Mouse (Mus musculus): ENCODE data around the gene Ggact. TPM values are rescaled to one million over a fixed set of nuclear protein-coding genes. Genes with fewer than 3 reads are reported as not detected.

Gene Ggact
- polyA plus RNA-seq, 1 experiment from 2014 or later = 5.9 TPM

DNA sequence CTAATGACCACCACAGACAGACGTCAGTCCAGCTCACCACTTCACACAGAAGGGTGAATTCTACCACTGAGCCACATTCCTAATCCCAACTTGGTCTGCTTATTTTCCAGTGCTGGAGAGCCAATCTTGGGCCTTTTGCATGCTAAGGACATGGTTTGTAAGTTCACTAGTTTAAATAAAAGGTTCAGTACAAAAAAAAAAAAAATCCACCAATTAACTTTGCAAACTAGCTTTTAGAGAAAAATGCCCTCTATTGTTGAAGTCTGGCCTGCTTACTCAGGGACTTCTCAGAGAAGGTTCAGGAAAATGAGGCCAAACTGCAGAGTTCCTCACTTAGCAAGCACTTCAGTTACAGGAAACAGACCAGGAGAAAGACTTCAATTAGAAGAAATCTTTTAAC is 1.4 kb downstream of the Ggact start:
- Histone ChIP-seq H3K9me3 (peaks cover 15% of the 10 kb centered on the region), H3K27me3 (ENCODE audit: poor library complexity, severe bottlenecking) (peaks cover 27% of the 10 kb centered on the region), H3K36me3 (replicated peaks) (peaks cover 2% of the 10 kb centered on the region; the same call in 1 of the 2 replicates), H3K4me1 (peaks cover 18% of the 10 kb centered on the region), H3K27ac (no peak overlapping the region), H3K4me3 (peak overlapping the region; percentile 78)
- no peak for DNase-seq (ENCODE audit: extremely low spot score, low spot score)
- 57% methylated on average over 1 of the region's 1 CpGs for WGBS

DNA sequence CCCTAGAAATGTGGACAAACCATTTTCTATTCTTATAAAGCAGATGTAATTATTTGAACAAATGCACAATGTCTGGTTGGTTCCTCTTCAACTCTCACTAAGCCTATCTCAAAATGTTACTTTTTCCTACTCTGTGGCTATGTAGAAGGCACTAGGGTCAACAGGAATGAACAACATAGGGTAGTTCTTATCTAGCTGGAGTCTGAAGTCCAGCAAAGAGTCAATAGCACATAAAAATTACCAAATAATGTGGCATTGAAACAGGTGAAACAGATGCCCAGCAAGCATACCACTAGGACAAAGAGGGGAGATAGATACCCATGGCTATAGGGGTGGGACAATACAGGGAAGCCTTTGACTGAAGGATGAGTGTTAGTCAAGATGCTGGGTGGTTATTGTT is 2.3 kb downstream of the Ggact start:
- Histone ChIP-seq H3K4me3 (no peak overlapping the region), H3K4me1 (peaks cover 18% of the 10 kb centered on the region), H3K36me3 (replicated peaks) (peaks cover 2% of the 10 kb centered on the region; the same call in 1 of the 2 replicates), H3K27me3 (ENCODE audit: poor library complexity, severe bottlenecking) (peaks cover 27% of the 10 kb centered on the region), H3K27ac (no peak overlapping the region), H3K9me3 (peaks cover 19% of the 10 kb centered on the region)
- DNase-seq (ENCODE audit: extremely low spot score, low spot score) = no peak

DNA sequence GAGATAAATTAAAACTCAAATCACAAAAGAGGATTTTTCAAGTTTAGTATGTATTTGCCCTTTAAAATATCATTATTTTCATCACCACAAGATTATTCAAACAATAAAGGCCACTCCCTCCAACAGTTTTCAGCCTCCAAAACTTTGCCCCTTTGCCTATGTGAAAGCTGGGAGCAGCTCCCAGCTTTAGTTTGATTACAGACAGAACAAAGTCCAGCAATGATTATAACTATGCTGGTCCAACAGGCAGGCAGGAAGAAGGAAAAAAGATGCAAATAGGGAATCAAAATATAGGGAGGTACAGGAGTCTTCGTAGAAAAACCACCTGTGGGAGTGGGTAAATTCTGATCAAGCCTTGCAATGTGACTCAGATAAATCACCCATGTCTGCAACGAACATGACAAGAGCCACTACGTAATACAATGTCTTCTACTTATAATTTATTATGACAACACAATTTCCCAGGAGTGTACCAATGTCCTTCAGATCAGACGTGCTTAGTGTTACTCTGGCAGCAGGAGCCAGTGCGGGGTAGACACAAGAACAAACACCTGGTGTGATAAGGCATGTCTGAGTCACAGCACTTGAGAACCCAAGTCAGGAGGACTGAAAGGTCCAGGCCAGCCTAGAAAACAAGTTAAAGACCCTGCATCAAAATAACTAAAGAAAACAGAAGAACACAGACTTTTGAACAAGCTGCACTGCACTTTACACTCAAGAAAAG is 4.0 kb downstream of the Ggact start:
- peaks cover 18% of the 10 kb centered on the region for H3K4me1 ChIP-seq
- WGBS = 89% methylated on average over 5 of the region's 5 CpGs
- H3K36me3 ChIP-seq (replicated peaks) = peaks cover 2% of the 10 kb centered on the region; the same call in 1 of the 2 replicates
- H3K9me3 ChIP-seq = peaks cover 19% of the 10 kb centered on the region
- H3K27ac ChIP-seq = no peak overlapping the region
- peaks cover 27% of the 10 kb centered on the region for H3K27me3 ChIP-seq (ENCODE audit: poor library complexity, severe bottlenecking)
- no peak for DNase-seq (ENCODE audit: extremely low spot score, low spot score)
- no peak overlapping the region for H3K4me3 ChIP-seq

DNA sequence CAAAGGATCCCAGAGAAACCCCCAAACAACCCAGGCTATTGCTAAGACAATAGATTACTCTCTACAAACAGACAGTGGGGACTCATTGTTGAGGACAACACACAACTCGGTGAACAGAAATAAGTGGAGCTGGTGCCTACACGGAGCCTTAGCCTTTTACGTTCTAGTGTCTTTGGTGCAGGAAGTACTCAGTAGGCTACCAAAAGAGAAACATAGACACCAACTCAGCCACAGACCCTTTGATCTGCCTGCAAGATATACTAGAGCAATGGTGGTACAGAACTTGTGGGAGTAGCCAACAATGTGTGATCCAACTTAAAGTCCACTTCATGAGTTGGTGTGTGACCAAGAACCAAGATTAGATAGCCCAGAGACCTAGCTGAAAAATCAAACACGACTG is 5.5 kb downstream of the Ggact start:
- no peak overlapping the region for H3K4me3 ChIP-seq
- H3K27me3 ChIP-seq (ENCODE audit: poor library complexity, severe bottlenecking) = peaks cover 14% of the 10 kb centered on the region
- peaks cover 2% of the 10 kb centered on the region; the same call in 1 of the 2 replicates for H3K36me3 ChIP-seq (replicated peaks)
- H3K9me3 ChIP-seq = peaks cover 19% of the 10 kb centered on the region
- H3K27ac ChIP-seq = no peak overlapping the region
- H3K4me1 ChIP-seq = peaks cover 13% of the 10 kb centered on the region
- WGBS = 91% methylated on average over 4 of the region's 4 CpGs
- DNase-seq (ENCODE audit: extremely low spot score, low spot score) = no peak

DNA sequence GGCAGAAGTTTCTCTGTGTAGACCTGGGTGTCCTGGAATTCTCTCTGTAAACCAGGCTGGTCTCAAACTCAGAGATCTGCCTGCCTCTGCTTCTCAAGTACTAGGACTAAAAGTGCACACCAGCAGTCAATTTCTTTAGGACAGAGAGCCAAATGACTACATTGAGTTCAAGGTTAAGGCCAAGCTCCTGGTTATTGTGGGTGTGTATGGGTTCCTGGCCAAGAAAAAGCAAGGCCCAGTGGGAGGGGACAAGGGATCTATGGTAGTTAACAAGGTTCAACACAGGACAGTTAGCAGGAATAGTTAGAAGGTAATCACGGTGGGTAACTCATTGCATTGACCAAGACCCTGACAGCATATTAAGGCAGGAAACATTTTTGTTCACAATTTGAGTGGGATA is 8.6 kb downstream of the Ggact start:
- Histone ChIP-seq H3K27me3 (ENCODE audit: poor library complexity, severe bottlenecking) (no peaks in the 10 kb centered on the region), H3K36me3 (replicated peaks) (peaks cover 2% of the 10 kb centered on the region; the same call in 1 of the 2 replicates), H3K4me3 (no peak overlapping the region), H3K4me1 (peaks cover 6% of the 10 kb centered on the region), H3K9me3 (peaks cover 19% of the 10 kb centered on the region), H3K27ac (no peak overlapping the region)
- WGBS = 88% methylated on average over 1 of the region's 1 CpGs
- no peak for DNase-seq (ENCODE audit: extremely low spot score, low spot score)

DNA sequence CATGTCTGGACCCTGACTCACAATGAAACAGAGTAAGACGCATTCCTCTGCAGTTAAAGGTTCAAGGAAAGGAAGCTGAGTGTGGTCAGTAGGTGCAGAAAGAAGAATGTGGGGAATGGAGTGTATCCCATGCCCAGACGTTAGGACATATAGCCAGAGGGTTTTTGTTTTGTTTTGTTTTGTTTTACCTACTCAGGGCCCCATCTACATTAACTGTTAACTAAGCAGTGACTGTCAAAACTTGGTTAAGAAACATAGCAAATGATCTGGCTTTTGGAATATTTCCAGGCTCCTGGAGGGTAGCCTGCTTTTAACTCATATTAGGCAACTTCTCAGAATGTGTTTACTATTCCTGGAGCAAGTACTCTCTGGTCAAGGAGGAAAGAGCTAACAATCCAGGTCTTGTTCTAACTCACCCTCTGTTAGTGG is 9.6 kb downstream of the Ggact start:
- Histone ChIP-seq H3K36me3 (replicated peaks) (peaks cover 2% of the 10 kb centered on the region; the same call in 1 of the 2 replicates), H3K27ac (no peak overlapping the region), H3K4me3 (no peak overlapping the region), H3K27me3 (ENCODE audit: poor library complexity, severe bottlenecking) (no peaks in the 10 kb centered on the region), H3K4me1 (peaks cover 6% of the 10 kb centered on the region), H3K9me3 (peaks cover 19% of the 10 kb centered on the region)
- DNase-seq (ENCODE audit: extremely low spot score, low spot score) = no peak
- 67% methylated on average over 2 of the region's 2 CpGs for WGBS

DNA sequence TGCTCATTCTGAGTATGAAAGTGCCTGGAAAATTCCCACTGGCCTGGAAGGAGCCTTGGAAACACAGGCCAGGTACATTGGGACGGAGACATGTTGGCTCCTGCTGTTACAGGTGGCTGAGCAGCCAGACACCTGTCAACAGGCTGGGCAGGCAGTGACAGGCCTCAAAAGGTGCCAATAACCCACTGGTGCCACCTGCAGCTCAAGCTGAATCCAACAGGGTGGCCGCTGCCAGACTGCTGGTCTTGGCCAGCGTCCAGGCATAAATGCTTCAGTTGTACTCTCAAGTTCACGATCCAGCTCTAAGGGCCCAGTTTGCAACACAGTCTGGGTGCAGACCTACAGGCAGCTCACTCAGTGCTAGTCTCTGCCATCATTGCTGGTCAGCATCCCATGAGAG is 10.7 kb downstream of the Ggact start:
- DNase-seq (ENCODE audit: extremely low spot score, low spot score) = peak; percentile 14
- WGBS = 87% methylated on average over 4 of the region's 4 CpGs
- Histone ChIP-seq H3K27ac (no peak overlapping the region), H3K4me3 (no peak overlapping the region), H3K36me3 (replicated peaks) (no peaks in the 10 kb centered on the region; the same call in 1 of the 2 replicates), H3K27me3 (ENCODE audit: poor library complexity, severe bottlenecking) (no peaks in the 10 kb centered on the region), H3K9me3 (peaks cover 9% of the 10 kb centered on the region; the same call in 1 of the 2 replicates), H3K4me1 (peaks cover 6% of the 10 kb centered on the region)

DNA sequence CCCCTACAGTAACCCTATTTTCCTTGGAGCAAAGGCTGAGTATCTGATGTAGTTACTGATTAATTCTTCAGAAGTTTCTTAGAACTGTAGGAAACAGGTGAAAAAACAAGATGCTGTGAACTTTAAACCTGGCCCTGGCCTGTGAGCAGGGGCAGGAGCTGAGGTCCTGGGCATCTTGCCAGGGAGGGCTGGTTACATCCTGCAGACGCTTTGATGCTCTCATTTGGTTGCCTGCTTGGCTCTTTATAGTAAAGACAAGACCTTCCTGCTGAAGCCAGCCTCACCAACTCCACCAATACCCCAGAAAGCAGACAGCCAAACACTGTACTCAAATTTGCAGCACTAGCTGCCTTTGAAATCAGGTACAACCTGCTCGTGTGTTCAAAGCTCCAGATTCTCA is 11.4 kb downstream of the Ggact start:
- Histone ChIP-seq H3K4me3 (no peak overlapping the region), H3K4me1 (peaks cover 6% of the 10 kb centered on the region), H3K9me3 (peaks cover 5% of the 10 kb centered on the region; the same call in 1 of the 2 replicates), H3K36me3 (replicated peaks) (no peaks in the 10 kb centered on the region; the same call in 1 of the 2 replicates), H3K27me3 (ENCODE audit: poor library complexity, severe bottlenecking) (no peaks in the 10 kb centered on the region), H3K27ac (no peak overlapping the region)
- DNase-seq (ENCODE audit: extremely low spot score, low spot score) = no peak
- 79% methylated on average over 2 of the region's 2 CpGs for WGBS

DNA sequence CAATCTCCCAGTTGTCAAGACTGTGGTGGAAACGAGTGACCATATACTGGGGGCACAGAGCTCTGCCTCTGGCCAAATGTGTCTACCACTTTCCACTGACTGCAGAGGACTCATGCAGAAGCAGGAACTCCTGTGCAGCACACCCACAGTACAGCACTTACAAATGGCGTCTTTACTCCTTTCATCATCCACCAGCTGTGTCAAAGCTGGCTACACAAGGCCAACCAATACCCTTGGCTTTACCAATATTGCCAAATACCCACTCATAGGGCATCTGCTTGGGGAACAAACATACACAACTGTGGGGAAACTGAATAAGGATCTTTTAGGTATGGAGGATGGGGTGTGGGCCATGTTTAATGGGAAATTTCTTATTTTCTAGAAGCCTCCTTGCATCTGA is 11.8 kb downstream of the Ggact start:
- 93% methylated on average over 2 of the region's 2 CpGs for WGBS
- DNase-seq (ENCODE audit: extremely low spot score, low spot score) = no peak
- Histone ChIP-seq H3K27me3 (ENCODE audit: poor library complexity, severe bottlenecking) (no peaks in the 10 kb centered on the region), H3K9me3 (0 out of 2 replicates have a peak, but pooled peaks cover under 1% of the 10 kb centered on the region), H3K27ac (no peak overlapping the region), H3K4me1 (peaks cover 6% of the 10 kb centered on the region), H3K4me3 (no peak overlapping the region), H3K36me3 (replicated peaks) (no peaks in the 10 kb centered on the region)

DNA sequence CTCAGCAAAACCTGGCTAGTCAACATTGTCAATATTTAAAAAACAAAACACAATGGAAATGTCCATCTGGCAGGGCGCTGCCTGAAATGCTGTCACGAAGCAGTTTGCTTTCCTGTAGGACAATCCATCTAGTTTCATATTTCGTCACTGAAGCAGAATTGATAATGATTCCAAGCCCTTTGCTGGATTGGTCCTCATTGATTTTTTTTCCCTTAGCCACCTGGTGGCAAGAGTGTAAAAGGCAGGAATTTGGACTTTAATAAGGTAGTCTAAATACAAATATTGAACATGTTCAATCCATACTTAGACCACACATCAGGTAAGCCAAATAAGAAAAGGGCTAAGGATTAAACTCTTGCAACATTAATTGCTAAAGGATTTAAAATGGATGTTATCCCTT is 12.4 kb downstream of the Ggact start:
- DNase-seq (ENCODE audit: extremely low spot score, low spot score) = no peak
- Histone ChIP-seq H3K27me3 (ENCODE audit: poor library complexity, severe bottlenecking) (no peaks in the 10 kb centered on the region), H3K9me3 (no peaks in the 10 kb centered on the region), H3K36me3 (replicated peaks) (no peaks in the 10 kb centered on the region), H3K4me3 (no peak overlapping the region), H3K4me1 (peaks cover 6% of the 10 kb centered on the region), H3K27ac (no peak overlapping the region)
- 85% methylated on average over 3 of the region's 3 CpGs for WGBS

DNA sequence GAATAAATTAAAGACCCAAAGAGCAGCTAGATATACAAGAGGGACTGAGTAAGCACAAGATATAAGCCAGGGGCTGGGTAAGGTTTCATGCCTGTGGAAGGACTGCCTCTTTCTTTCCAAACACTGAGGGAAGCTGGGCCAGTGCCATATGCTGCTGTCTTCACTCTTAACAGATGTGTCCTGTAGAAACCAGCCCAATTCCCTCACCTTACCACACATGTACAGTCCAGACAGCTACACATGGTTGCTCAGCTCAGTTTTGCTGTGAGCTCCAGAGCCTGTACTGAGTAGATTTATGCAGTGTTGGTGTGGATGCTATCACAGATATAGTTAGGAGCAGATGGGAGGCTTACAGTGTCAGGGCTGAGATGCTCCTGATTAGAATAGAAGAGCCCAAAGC is 12.9 kb downstream of the Ggact start:
- Histone ChIP-seq H3K4me3 (no peak overlapping the region), H3K27ac (no peak overlapping the region), H3K27me3 (ENCODE audit: poor library complexity, severe bottlenecking) (no peaks in the 10 kb centered on the region), H3K4me1 (peaks cover 6% of the 10 kb centered on the region), H3K36me3 (replicated peaks) (no peaks in the 10 kb centered on the region), H3K9me3 (no peaks in the 10 kb centered on the region)
- peak; percentile 11 for DNase-seq (ENCODE audit: extremely low spot score, low spot score)

DNA sequence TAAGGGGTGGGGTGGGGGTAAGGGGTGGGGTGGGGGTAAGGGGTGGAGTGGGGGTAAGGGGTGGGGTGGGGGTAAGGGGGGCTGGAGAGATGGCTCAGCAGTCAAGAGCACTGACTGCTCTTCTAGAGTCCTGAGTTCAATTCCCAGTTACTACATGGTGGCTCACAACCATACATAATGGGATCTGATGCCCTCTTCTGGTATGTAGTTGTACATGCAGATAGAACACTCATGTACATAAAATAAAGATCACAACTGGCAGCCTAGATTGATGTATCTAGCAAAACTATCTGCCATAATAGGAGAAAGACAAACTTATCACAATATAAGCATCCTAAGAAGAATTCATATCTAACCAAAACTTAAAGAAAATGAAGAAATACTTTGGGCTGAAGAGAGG is 15.0 kb downstream of the Ggact start:
- H3K4me1 ChIP-seq = peaks cover 6% of the 10 kb centered on the region
- H3K36me3 ChIP-seq (replicated peaks) = no peaks in the 10 kb centered on the region
- no peaks in the 10 kb centered on the region for H3K27me3 ChIP-seq (ENCODE audit: poor library complexity, severe bottlenecking)
- H3K9me3 ChIP-seq = no peaks in the 10 kb centered on the region
- no peak for DNase-seq (ENCODE audit: extremely low spot score, low spot score)
- no peak overlapping the region for H3K27ac ChIP-seq
- H3K4me3 ChIP-seq = no peak overlapping the region

DNA sequence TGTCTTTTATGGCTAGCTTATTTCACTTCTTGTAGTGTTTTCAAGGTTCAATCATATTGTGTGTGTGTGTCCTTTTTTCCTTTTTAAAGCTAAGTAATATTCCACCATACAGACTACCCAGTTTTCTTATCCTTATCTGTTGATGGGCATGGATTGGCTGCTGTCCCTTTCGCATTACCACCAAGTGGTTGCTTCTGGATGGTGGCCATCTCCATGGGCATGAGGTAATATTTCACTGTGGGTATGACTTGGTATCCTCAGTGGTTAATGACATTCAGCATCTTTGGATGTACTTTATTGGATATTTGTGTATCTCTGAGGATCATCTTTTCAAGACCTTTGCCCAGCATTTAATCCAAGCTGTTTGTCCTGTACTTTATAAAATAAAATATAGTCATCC is 17.5 kb downstream of the Ggact start:
- no peak for DNase-seq (ENCODE audit: extremely low spot score, low spot score)
- Histone ChIP-seq H3K4me3 (no peak overlapping the region), H3K9me3 (no peaks in the 10 kb centered on the region), H3K4me1 (peaks cover 6% of the 10 kb centered on the region), H3K36me3 (replicated peaks) (peaks cover 6% of the 10 kb centered on the region), H3K27me3 (ENCODE audit: poor library complexity, severe bottlenecking) (no peaks in the 10 kb centered on the region), H3K27ac (no peak overlapping the region)
- 90% methylated on average over 1 of the region's 1 CpGs for WGBS

All from forebrain, embryonic 10.5 days (tissue).